Mouse (Mus musculus) G1E-ER4 (cell line): ENCODE measurements around the gene Hist1h4f. TPM values are rescaled to one million over a fixed set of nuclear protein-coding genes. Genes with fewer than 3 reads are reported as not detected.

Experiments
- GATA1 ChIP-seq: IDR thresholded peaks from one replicate; pipeline ENCODE4 v1.8.0; 2012; ENCODE audit warnings: low read length, inconsistent platforms
- polyA plus RNA-seq: library from polyadenylated mRNA; stranded (reverse); fragments of >175 nt; gene quantifications from 2 replicates; pipeline ENCODE4 v1.2.3, GENCODE M21; 2012

Hist1h4f gene
- polyA plus RNA-seq, 1 experiment, result 20.6 TPM

DNA sequence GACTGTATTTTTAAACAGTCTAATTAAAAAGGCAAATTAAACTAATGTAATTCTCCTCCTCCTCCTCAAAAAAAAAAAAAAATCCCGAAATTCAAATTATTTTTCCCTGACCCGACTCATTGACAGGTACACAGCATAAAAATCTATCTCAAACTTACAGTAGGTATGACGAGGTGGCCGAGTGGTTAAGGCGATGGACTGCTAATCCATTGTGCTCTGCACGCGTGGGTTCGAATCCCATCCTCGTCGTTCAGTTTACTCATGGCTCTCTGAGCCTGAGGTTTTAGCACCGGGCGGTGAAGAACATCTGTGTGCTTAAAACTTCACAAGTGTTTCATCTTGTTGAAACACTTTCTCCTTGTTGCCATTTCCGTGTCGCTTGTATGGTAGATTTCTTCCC lies 29.7 kb downstream of the Hist1h4f start:
- TF ChIP-seq GATA1, result no peak

DNA sequence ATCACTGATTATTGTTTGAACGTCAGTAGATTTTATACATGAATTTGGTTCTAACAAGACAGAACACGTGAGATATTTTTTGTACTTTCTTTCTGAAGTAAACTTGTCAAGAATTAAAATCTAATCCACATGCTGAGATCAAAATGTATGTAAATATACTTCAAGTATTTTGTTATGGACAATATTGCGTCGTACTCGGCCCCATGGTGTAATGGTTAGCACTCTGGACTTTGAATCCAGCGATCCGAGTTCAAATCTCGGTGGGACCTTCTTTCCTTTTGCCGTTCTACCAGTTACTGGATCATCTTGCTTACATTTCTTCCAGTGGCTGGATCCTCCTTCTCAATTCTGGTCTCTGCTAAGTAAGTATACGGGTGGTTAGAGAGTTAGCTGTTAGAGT lies 32.0 kb downstream of the Hist1h4f start:
- no peak for TF ChIP-seq GATA1

DNA sequence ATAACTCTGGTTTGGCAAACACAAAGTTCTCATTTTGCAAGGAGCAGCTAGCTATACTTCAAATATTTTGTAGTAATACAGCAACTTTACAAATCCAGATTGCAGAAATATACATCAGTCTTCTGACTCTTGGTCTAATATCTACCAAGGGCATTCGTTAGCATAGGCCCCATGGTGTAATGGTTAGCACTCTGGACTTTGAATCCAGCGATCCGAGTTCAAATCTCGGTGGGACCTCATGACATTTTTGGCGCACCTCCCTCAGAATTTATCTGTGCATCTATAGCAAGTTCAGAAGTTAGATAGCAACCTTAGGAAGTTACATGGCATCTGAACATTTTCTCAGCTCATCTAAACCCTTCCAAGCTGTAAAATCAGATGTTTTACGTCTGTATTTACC lies 32.6 kb downstream of the Hist1h4f start:
- peak; percentile 55 for TF ChIP-seq GATA1

DNA sequence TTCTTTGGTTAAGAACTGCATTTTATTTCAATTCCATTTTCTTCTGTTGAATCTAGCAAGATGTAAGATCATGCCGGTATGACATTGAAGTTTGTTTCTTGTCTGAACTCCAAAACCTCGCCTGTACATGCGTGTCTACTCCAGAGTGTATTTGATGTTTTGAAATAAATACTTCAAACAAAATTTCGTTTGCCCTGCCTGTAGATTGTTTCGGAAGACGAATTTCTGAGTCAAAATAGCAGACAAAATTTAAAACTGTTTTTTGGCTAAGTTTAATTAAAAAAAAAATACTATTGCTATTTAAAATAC lies 33.2 kb downstream of the Hist1h4f start:
- TF ChIP-seq GATA1, result no peak

DNA sequence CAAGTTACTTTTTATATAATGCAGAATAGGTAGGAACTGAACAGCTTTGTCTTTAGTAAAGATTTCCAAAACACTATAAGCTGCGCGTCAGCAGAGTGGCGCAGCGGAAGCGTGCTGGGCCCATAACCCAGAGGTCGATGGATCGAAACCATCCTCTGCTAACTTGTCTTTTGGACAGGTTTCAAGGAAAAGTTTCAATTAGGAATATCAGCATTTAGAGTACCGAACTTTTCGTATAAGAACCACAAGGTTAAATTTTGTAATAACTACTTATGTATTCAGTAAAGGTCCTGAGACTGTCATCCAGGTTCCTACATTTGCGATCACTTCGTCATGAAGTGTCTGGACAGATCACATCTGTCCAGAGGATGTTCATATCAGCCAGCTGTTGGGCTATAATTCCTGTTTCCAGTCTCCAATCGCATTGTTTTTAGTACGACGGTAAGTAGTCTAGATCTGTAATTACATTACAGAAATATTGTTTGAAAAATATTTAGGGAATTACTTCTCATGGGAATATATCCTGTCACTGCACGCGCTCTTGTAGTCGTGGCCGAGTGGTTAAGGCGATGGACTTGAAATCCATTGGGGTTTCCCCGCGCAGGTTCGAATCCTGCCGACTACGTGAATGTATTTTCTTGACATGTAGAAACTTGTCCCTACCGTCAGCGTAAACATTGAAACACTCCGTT lies 33.7 kb downstream of the Hist1h4f start:
- TF ChIP-seq GATA1, result no peak

DNA sequence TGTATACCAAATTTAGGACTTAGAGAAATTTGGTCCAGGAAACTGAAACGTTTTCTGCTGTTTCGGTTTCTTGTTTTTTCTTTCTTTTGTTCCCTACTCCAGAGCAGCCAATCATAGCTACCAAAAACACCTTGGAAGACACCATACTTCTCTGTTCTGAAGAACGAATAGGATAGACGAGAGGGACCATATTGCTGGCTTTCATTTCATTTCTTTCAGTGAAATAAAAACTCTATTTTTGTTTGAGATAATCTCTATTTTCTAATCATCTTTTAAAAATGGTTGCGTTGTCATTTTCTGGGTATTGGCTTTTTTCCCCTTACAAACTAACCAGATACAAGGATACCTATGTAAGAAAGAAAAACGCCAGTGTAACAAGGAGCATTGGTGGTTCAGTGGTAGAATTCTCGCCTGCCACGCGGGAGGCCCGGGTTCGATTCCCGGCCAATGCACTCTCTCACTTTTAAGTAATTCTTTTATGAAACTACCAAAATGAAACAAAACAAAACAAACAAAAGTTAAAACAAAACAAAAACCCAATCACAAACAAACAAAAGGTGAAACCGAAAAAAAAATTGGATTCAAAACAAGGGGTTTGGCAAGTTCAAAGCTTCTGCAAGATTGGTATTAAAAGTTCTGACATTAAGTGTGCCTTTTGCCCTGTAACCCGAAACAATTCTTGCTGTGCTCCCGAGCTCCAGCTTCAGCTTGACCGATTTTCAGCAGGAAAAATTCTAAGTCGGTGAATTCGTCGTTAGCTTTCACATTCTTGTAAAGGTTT lies 34.4 kb downstream of the Hist1h4f start:
- no peak for TF ChIP-seq GATA1

DNA sequence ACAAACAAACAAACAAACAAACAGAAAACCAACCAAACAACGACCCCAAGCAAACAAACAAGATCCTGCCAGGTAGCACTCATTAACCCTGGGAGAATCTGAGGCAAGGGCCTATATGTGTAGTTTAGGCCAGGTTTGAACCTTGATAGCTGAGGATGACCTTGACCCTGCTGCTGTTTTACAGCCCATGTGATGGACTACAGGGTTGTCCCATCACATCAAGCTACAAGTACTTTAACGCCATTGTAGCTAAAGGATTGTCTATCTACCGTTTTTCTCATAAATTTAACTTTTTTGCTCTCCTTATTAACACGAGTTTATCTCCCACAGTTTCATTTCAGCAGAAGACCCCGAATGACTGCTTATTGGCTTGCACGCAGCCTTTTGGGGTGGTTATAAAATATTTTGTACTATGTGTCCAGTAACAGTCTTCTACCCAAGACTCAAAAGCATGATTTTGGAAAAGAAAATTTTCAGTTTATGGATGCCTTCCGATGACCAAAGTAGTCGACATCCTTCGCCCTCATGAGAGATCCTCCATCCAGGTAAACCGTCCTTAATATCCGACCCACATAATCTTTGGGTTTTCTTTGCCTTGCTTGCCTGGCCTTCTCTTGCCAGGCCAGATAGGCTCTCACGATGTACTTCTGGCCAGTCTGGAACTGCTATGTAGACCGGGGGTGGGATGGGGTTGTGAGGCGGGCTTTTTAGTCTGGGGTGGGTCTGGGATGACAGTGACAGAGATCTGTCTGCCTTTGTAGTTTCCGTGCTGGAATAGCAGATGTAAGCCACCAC lies 35.4 kb downstream of the Hist1h4f start:
- no peak for TF ChIP-seq GATA1

DNA sequence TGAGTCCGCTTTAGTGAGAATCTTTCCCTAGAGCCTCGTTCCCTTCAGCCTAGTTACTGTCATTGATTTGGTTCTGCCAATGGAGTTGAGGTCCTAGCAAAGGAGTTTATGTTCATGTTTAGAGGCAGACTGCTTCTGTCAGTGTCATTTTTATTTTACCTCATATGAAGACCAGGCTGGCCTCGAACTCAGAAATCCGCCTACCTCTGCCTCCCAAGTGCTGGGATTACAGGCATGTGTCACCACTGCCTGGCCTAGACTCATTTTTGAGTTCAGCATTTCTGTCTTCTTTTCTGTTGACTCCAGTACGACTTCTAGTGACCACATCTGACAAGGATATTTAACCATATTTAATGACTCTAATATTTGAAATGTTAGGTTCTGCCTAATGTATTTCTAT lies 36.2 kb downstream of the Hist1h4f start:
- TF ChIP-seq GATA1, result no peak

DNA sequence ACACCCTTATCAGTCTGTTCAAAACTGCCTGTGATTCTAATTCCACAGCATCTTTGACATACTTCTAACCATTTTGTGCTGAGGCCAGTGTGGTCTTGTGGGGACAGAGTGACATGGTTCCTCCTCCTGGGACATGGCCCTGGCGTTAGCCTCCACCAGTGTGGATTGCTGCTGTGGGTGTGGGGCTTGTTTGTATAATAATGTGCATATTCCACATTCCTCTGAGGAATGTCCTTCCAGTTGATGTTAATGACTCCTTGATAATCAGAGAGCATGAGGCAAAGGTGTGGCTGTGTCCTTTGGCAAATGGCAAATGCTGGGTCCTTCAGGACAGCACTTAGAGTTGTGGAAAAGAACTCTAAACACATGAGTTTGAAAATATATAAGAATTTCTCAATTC lies 37.9 kb downstream of the Hist1h4f start:
- no peak for TF ChIP-seq GATA1

DNA sequence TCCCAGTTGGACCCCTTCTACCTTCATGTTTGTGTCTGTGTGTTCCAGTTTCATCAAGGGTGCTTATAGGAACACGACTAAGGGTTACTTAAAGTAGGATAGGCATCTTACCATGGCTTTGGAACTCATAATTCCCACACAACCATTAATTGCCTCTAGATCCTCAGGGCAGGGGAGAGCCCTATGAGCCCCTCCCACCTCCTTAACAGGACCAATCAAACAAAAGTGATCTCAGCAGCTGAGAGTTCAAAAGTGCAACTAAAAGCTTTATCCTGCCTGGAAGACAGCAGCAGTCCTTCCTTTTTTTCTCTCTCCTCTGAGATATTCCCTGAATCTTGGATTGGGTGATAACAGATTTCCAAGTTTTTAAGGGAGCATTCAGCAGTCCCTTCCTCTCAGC lies 41.3 kb downstream of the Hist1h4f start:
- no peak for TF ChIP-seq GATA1

DNA sequence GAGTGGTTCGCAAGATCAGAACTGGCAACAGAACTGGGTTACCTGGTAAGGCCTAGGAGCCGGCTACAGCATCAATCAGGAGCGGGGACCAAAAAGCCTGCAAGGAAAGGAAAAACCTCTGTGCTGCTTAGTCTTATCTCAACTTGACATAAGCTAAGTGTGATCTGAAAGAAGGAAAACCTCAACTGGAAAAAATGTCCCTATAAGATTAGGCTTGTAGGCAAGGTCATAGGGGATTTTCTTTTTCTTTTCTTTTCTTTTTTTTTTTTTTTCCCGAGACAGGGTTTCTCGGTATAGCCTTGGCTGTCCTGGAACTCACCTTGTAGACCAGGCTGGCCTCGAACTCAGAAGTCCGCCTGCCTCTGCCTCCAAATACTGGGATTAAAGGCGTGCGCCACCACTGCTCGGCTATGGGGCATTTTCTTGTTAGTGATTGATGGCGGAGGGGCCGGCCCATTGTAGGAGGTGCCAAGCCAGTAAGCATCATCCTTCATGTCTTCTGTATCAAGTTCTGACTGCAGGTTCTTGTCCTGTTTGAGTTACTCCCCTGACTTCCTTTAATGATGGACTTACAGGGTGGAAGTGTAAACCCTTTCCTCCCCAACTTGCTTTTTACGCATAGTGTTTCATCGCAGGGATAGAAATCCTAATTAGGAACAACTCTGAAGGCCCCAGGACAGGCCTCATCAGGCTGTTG lies 44.5 kb downstream of the Hist1h4f start:
- no peak for TF ChIP-seq GATA1

DNA sequence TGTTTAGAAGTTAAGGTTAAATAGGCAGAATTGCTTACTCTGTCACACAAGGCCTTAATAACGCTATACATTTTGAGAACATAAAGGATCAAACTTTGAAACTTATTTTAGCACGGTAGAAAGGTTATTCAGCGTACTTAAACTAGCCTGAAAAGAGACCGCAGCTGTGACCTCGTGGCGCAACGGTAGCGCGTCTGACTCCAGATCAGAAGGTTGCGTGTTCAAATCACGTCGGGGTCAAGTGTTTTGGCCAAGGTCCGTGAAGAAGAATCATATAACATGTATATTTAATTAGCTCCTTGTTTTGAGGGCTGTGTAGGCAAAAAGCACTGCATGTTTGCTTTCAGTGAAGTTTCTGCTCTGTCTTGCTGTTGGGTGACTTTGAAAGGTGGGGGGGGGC lies 45.1 kb downstream of the Hist1h4f start:
- TF ChIP-seq GATA1, result no peak

DNA sequence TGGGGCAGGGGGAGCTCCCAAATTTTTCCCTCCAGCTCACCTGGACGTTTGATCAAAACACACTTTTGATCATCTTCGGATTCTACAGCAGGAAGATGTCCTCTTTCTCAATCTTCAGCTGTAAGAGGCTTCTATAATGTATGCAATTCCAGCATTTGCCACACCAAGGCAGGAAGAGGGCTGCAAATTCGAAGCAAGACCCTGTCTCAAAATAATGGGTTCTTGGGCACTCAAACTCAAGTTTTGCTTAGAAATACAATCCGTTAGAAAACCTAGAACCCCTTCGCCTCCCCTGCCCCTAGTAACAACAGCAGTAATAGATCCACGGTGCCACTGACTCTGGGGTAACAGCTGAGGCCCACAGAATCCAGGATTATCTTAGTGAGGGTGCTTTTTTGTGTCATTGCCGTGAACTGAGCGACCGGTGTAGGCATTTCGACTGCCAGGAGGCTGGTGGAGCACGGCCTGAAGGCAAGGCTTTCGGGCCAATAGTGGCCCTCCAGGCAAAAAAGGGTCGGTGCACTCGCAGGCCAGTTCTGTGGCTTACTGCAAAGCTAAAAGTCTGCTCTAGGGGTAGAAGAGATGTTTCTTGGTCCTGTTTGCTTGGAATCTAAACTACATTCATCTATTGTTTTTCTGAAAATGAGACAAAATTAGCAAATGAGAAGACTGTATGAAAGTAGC lies 45.6 kb downstream of the Hist1h4f start:
- TF ChIP-seq GATA1, result no peak

DNA sequence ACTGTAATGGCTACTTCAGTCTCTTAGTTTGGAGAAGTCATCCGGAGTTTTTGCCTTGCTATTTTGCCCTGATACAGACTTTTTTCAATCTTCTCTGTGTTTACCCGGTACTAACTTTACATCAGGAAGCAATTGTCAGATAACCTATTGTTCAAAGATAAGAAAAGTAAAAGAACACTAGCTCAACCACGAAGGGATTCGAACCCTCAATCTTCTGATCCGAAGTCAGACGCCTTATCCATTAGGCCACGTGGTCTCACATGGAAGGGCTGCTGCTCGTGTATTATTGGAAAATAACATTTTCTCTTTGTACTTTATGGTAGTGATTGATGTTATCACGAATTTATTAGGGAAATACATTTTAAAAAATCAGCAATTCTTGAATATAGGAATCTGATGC lies 47.7 kb downstream of the Hist1h4f start:
- TF ChIP-seq GATA1, result peak; percentile 57

DNA sequence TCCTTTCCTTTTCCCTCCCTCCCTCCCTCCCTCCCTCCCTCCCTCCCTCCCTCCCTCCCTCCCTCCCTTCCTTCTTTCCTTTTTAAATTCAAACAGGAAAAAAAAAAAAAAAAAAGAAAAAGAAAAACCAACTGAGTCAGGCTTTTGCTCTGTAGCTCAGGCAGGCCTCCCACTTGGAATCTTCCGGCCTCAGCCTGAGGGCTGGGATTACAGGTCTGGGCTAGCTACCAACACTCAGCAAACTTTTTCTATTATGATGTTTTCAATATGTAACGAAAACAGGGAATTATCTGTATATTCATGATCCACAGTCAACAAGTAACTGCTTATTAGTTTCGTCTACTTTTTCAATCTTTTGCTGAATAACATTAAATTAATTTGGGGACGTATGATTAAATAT lies 48.5 kb downstream of the Hist1h4f start:
- no peak for TF ChIP-seq GATA1
